Mouse (Mus musculus) small intestine, adult 2 months (tissue): Measurements from ENCODE around the gene Tmem219. TPM values are rescaled to one million over a fixed set of nuclear protein-coding genes. Genes with fewer than 3 reads are reported as not detected.

ENCODE experiments used
- H3K27ac ChIP-seq: fragments of 200-500 bp; 2 replicates; pipeline ENCODE4 v1.5.1; 2012; ENCODE audit warnings: low read depth, low read length, control low read depth, inconsistent platforms; ENCODE audit not compliant: insufficient read depth
- H3K27me3 ChIP-seq: fragments of 200-500 bp; 2 replicates; pipeline ENCODE4 v1.6.1; 2012; ENCODE audit warnings: mild to moderate bottlenecking, moderate library complexity, low read length, inconsistent platforms; ENCODE audit not compliant: control insufficient read depth, insufficient read depth
- H3K36me3 ChIP-seq: fragments of 200-500 bp; 2 replicates; pipeline ENCODE4 v1.6.1; 2012; ENCODE audit warnings: mild to moderate bottlenecking, low read length, control low read depth, inconsistent platforms; ENCODE audit not compliant: control insufficient read depth, insufficient read depth
- H3K4me1 ChIP-seq: fragments of 200-500 bp; 2 replicates; pipeline ENCODE4 v1.6.1; 2012; ENCODE audit warnings: low read length, inconsistent platforms, mixed read lengths; ENCODE audit not compliant: control insufficient read depth, insufficient read depth, insufficient read length
- H3K4me3 ChIP-seq: fragments of 200-500 bp; 2 replicates; pipeline ENCODE4 v1.5.1; 2012; ENCODE audit warnings: low read depth, mild to moderate bottlenecking, control low read depth, inconsistent platforms, low read length, moderate library complexity
- CTCF ChIP-seq: fragments of 200-500 bp; IDR thresholded peaks from 2 replicates; pipeline ENCODE4 v1.5.1; 2012; ENCODE audit warnings: low read depth, mild to moderate bottlenecking, control low read depth, inconsistent platforms, low read length, moderate library complexity, mixed read lengths; ENCODE audit not compliant: insufficient replicate concordance, insufficient read length; ENCODE audit errors: extremely low read depth
- POLR2A ChIP-seq: fragments of 200-500 bp; IDR thresholded peaks from 2 replicates; pipeline ENCODE4 v1.6.1; 2012; ENCODE audit warnings: low read depth, mild to moderate bottlenecking, control low read depth, inconsistent platforms, low read length, moderate library complexity
- WGBS: fragments of 180-500 bp; shearing (Covaris S2); methylation state at CpG from one replicate; pipeline ENCODE4 v1.1.7; 2018; 5-methylcytosine and 5-hydroxymethylcytosine counted together
- polyA plus RNA-seq: library from polyadenylated mRNA; depleted of rRNA; stranded (reverse); fragments of >200 nt; gene quantifications from 2 replicates; pipeline ENCODE4 v1.2.3, GENCODE M21; 2012

Gene Tmem219
- polyA plus RNA-seq, 1 experiment: 143 TPM

DNA sequence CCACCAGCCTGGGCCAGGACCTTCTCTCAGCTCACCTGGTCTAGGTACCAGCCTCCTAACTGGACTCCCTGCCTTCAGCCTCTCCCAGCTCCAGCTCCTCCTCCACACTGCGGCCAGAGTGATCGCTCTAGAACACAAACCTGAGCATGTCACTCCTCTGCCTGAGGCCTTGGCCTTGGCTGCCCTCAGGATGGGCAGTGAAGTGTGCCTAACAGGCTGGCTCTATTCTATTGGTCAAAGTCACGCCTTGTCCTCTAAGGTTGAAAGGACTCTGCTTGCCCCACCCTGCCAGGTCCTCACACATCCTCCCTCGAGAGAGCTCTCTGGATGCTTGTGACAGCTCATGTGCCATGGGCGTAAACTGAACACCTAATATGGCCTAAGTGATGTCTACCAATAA, 69.3 kb downstream of the Tmem219 start:
- peaks cover 10% of the 10 kb centered on the region for H3K27me3 ChIP-seq
- TF ChIP-seq POLR2A (no peak), CTCF (no peak)
- H3K4me3 ChIP-seq: no peak overlapping the region
- no peak overlapping the region for H3K27ac ChIP-seq
- no peaks in the 10 kb centered on the region for H3K4me1 ChIP-seq
- H3K36me3 ChIP-seq: peaks cover 35% of the 10 kb centered on the region
- 83% methylated on average over 5 of the region's 5 CpGs for WGBS

DNA sequence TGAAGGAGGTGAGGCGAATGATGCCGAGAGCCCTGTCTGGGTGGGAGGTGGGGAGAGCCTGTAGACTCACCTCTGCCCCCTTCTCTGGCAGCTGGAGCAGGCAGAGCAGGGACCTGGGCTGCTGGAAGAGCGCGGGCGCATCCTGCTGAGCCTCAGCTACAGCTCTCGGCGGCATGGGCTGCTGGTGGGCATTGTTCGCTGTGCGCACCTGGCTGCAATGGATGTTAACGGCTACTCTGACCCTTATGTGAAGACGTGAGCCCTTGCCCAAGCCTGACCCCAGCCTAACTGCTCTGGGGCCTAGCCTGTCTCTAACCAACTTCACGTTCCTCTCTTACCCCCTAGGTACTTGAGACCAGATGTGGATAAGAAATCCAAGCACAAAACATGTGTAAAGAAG, 71.5 kb downstream of the Tmem219 start:
- TF ChIP-seq POLR2A (no peak), CTCF (no peak)
- Histone ChIP-seq H3K27ac (no peak overlapping the region), H3K36me3 (peaks cover 22% of the 10 kb centered on the region), H3K4me1 (peaks cover 7% of the 10 kb centered on the region; the same call in 1 of the 2 replicates), H3K4me3 (no peak overlapping the region), H3K27me3 (peaks cover 27% of the 10 kb centered on the region)
- 72% methylated on average over 12 of the region's 12 CpGs for WGBS

DNA sequence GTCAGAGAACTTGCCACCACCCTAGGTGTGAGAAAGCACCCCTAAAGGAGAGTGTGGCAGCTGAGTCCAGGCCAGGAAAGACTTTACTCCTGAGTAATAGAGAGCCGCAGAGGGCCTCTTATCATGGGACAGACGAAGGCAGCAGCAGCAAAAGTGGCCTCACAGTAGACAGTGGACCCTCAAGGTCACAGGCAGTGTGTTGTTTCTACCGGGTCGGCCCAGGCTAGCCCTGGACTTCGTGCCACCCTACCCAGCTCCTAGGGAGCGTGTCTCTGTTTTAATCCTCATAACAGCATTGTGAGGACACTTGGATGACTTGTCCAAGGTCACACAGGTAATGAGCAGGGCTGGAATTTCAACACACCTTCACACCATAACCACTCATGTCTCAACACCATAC, 72.6 kb downstream of the Tmem219 start:
- H3K27ac ChIP-seq: no peak overlapping the region
- H3K4me1 ChIP-seq: peaks cover 7% of the 10 kb centered on the region; the same call in 1 of the 2 replicates
- TF ChIP-seq POLR2A: no peak
- TF ChIP-seq CTCF: no peak
- H3K27me3 ChIP-seq: peaks cover 27% of the 10 kb centered on the region
- peaks cover 17% of the 10 kb centered on the region for H3K36me3 ChIP-seq
- no peak overlapping the region for H3K4me3 ChIP-seq
- WGBS: 46% methylated on average over 6 of the region's 6 CpGs

DNA sequence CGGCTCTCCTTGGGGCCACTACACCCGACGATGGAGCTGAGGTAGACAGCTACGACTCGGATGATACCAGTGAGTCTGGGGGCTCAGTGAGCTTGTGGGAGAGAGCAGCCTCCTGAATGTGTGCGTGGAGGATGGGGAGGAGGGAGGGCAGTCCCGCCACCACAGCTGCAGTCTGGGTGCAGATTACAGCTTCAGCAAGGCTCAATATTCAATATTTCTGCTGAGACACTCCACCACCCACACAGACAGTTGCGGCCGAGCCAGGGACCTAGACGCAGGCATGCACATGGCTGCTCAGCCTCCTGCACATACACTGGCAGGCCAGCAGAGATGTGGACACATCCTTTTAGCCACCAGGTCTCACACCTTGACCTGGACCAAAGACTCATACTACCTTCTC, 73.9 kb downstream of the Tmem219 start:
- Histone ChIP-seq H3K4me1 (peaks cover 7% of the 10 kb centered on the region; the same call in 1 of the 2 replicates), H3K27me3 (peaks cover 27% of the 10 kb centered on the region), H3K36me3 (peaks cover 11% of the 10 kb centered on the region), H3K27ac (no peak overlapping the region), H3K4me3 (no peak overlapping the region)
- WGBS: 35% methylated on average over 10 of the region's 10 CpGs
- no peak for TF ChIP-seq POLR2A
- TF ChIP-seq CTCF: no peak

DNA sequence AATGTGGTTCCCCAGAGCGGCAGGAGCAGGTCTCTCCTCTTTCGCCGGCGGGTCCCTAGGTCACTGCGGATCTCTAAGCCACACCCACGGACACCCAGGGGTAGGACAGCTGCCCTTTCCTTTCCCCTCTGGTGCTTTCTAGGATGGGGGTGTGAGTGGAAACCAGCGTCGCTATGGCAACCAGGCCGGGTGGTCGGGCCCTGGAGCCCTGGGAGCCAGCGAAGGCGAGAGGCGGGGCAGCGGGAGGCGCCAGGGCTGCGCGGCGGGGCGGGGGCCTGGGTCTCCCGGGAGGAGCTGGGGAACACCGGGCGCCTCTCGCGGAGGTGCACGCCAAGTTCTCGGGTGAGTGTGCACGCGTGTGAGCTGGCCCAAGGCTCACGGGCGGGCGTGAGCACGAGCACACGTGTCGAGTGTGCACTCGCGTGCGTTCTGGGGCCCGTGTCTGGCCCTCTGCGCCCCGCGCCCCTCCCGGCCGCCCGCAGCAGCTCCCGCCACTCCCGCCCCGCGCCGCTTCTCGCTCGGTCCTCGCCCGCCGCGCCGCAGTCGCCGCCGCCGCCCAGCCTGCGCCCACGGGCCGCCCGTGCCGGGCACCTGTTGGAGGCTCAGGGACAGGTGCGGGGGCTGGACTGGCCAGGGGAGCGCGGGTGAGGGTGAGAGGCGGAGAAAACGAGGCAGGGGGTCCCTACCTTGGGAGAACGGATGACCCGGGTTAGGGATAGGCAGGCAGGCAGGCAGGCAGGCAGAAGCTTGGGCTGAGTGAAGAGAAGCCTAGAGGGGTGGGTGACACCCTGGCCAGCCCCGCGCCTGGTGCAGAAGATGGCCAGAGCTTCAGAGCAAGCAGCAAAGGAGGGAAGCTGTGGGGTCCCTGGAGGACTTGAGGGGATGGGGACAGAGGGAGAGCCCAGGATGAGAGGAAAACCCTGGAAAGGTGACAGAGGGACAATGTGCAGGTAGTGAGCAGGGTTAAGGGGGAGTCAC, 75.0 kb downstream of the Tmem219 start:
- peaks cover 27% of the 10 kb centered on the region for H3K27me3 ChIP-seq
- H3K27ac ChIP-seq: no peak overlapping the region
- TF ChIP-seq POLR2A: no peak
- no peak for TF ChIP-seq CTCF
- H3K4me3 ChIP-seq: peak overlapping the region; percentile 53
- peaks cover 7% of the 10 kb centered on the region; the same call in 1 of the 2 replicates for H3K4me1 ChIP-seq
- peaks cover 4% of the 10 kb centered on the region for H3K36me3 ChIP-seq
- 1% methylated on average over 72 of the region's 74 CpGs for WGBS

DNA sequence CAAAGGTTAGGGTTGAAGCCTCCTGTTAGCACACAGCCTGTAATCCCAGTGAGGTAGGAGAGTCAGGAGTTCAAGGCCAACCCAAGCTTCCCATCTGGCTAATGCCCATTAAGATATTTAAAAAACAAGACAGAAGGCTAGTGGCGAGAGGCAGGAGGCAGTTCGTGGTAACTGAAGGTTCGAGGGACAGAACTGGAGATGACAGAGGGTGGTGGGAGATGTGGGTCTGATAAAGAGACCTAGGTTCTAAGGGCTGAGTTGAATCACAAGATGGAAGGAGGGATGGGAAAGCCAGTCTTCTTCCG, 75.6 kb downstream of the Tmem219 start, which contains the start of gene Doc2a:
TSS of gene Doc2a (plus strand) at position 301 of the 305 bp plus-strand sequence.
- H3K36me3 ChIP-seq: no peaks in the 10 kb centered on the region
- peaks cover 7% of the 10 kb centered on the region; the same call in 1 of the 2 replicates for H3K4me1 ChIP-seq
- TF ChIP-seq CTCF (no peak), POLR2A (no peak)
- H3K4me3 ChIP-seq: peak within 1 kb of the TSS; percentile 53
- 38% methylated on average over 4 of the region's 4 CpGs for WGBS
- no peak within 1 kb of the TSS for H3K27ac ChIP-seq
- H3K27me3 ChIP-seq: peaks cover 27% of the 10 kb centered on the region

DNA sequence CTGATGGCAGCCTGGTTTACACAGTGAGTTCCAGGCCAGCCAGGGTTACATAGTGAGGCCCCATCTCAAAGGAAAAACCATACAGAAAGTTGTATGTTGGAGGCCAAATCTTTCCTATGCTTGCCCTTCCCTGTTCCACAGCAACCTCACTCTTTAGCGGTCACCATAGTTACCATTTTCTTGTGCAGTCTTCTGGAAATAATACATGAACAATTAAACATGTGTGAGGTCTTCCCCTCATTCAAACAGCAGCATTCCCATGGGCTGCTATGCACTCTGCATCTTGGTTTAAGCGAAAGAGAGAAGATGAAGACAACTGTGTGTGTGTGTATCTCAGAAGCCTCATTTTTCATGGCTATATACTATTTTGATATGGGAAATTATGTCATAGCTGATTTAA, 77.2 kb downstream of the Tmem219 start:
- TF ChIP-seq POLR2A (no peak), CTCF (no peak)
- WGBS: 95% methylated on average over 2 of the region's 2 CpGs
- H3K36me3 ChIP-seq: no peaks in the 10 kb centered on the region
- H3K4me3 ChIP-seq: no peak overlapping the region
- H3K27me3 ChIP-seq: peaks cover 27% of the 10 kb centered on the region
- no peak overlapping the region for H3K27ac ChIP-seq
- H3K4me1 ChIP-seq: peaks cover 7% of the 10 kb centered on the region; the same call in 1 of the 2 replicates
